Mouse (Mus musculus): ENCODE results near the gene Cep68. TPM values are rescaled to one million over a fixed set of nuclear protein-coding genes. Genes with fewer than 3 reads are reported as not detected.

The Cep68 gene
- total RNA-seq, 2 experiments from 2014 or later: 32.4 to 33.0 TPM

- no peak for DNase-seq
Measured at GRCm38 (mm10) chr11:20202299-20203011, 46.8 kb downstream of the Cep68 start.

- DNase-seq: peak in 1 of 2 experiments; percentile 55
Measured at GRCm38 (mm10) chr11:20201661-20202101, 47.5 kb downstream of the Cep68 start.

GRCm38 (mm10) chr11:20200713-20201575 lies 48.3 kb downstream of the Cep68 start, which contains the start of gene Rab1a:
Rab1a (plus strand) TSS chr11:20201432.
- peak; percentile 100 for DNase-seq

- DNase-seq: no peak
Measured at GRCm38 (mm10) chr11:20193100-20193736, 56.0 kb downstream of the Cep68 start.

GRCm38 (mm10) chr11:20187271-20187670 lies 62.0 kb downstream of the Cep68 start:
- DNase-seq: no peak

Other genes starting within 250 kb of the Cep68 start
- gene Actr2, start 136.5 kb downstream of the Cep68 start, total RNA-seq (2021): 100 to 1,000 TPM; 341 to 358 TPM
- 100 to 1,000 TPM; 171 to 179 TPM for gene Rab1a, start 48.0 kb downstream of the Cep68 start, total RNA-seq (2021)
- 10 to 100 TPM; 40.0 to 40.5 TPM for gene Slc1a4, start 83.3 kb upstream of the Cep68 start, total RNA-seq (2021)

Measured in layer of hippocampus, postnatal 36 days (tissue).